Mouse (Mus musculus): ENCODE data around the gene Kctd14. TPM values are rescaled to one million over a fixed set of nuclear protein-coding genes. Genes with fewer than 3 reads are reported as not detected.
A peak's percentile ranks its signal among the peaks of the same experiment; 100 is the strongest.

Kctd14 gene
- polyA plus RNA-seq, 1 experiment: not detected

- Histone ChIP-seq H3K27ac (ENCODE audit: insufficient read depth, low read depth, low read length) (peak overlapping the region; percentile 54; the same call in 1 of the 2 replicates), H3K4me1 (ENCODE audit: control insufficient read depth, insufficient read depth, low read length) (peaks cover 9% of the 10 kb centered on the region), H3K4me3 (ENCODE audit: insufficient read depth, low read depth, low read length) (peak overlapping the region; percentile 24)
- WGBS: 7% methylated on average over 27 of the region's 27 CpGs
- TF ChIP-seq POLR2A (IDR thresholded peaks at IDR 0.05; ENCODE audit: insufficient read depth, low read depth, low read length) (no peak), CTCF (IDR thresholded peaks at IDR 0.05; ENCODE audit: insufficient read depth, low read depth, low read length) (no peak)
Measured at GRCm38 (mm10) chr7:97453141-97453921, 2.2 kb downstream of the Kctd14 start.

GRCm38 (mm10) chr7:97454795-97455194 lies 3.7 kb downstream of the Kctd14 start:
- Histone ChIP-seq H3K4me3 (ENCODE audit: insufficient read depth, low read depth, low read length) (no peak overlapping the region), H3K27ac (ENCODE audit: insufficient read depth, low read depth, low read length) (no peak overlapping the region), H3K4me1 (ENCODE audit: control insufficient read depth, insufficient read depth, low read length) (peaks cover 9% of the 10 kb centered on the region)
- WGBS: 95% methylated on average over 10 of the region's 10 CpGs
- TF ChIP-seq POLR2A (IDR thresholded peaks at IDR 0.05; ENCODE audit: insufficient read depth, low read depth, low read length): no peak
- no peak for TF ChIP-seq CTCF (IDR thresholded peaks at IDR 0.05; ENCODE audit: insufficient read depth, low read depth, low read length)

GRCm38 (mm10) chr7:97455577-97455976 lies 4.5 kb downstream of the Kctd14 start:
- TF ChIP-seq POLR2A (IDR thresholded peaks at IDR 0.05; ENCODE audit: insufficient read depth, low read depth, low read length) (no peak), CTCF (IDR thresholded peaks at IDR 0.05; ENCODE audit: insufficient read depth, low read depth, low read length) (no peak)
- no peak overlapping the region for H3K4me3 ChIP-seq (ENCODE audit: insufficient read depth, low read depth, low read length)
- peaks cover 9% of the 10 kb centered on the region for H3K4me1 ChIP-seq (ENCODE audit: control insufficient read depth, insufficient read depth, low read length)
- WGBS: 72% methylated on average over 3 of the region's 3 CpGs
- no peak overlapping the region for H3K27ac ChIP-seq (ENCODE audit: insufficient read depth, low read depth, low read length)

- 73% methylated on average over 5 of the region's 5 CpGs for WGBS
Measured at GRCm38 (mm10) chr7:97473001-97473400, 21.9 kb downstream of the Kctd14 start.

GRCm38 (mm10) chr7:97479349-97479748 lies 28.2 kb downstream of the Kctd14 start:
- H3K4me1 ChIP-seq (ENCODE audit: control insufficient read depth, insufficient read depth, low read length): peaks cover 2% of the 10 kb centered on the region; the same call in 1 of the 2 replicates
- TF ChIP-seq CTCF (IDR thresholded peaks at IDR 0.05; ENCODE audit: insufficient read depth, low read depth, low read length) (no peak), POLR2A (IDR thresholded peaks at IDR 0.05; ENCODE audit: insufficient read depth, low read depth, low read length) (no peak)
- WGBS: 44% methylated on average over 3 of the region's 3 CpGs
- no peak overlapping the region for H3K4me3 ChIP-seq (ENCODE audit: insufficient read depth, low read depth, low read length)
- no peak overlapping the region for H3K27ac ChIP-seq (ENCODE audit: insufficient read depth, low read depth, low read length)

More at GRCm38 (mm10) chr7:97473001-97473400, 21.9 kb downstream of the Kctd14 start:
- Histone ChIP-seq H3K27ac (ENCODE audit: insufficient read depth, low read depth, low read length) (no peak overlapping the region), H3K4me3 (ENCODE audit: insufficient read depth, low read depth, low read length) (no peak overlapping the region), H3K4me1 (ENCODE audit: control insufficient read depth, insufficient read depth, low read length) (no peaks in the 10 kb centered on the region)
- TF ChIP-seq POLR2A (IDR thresholded peaks at IDR 0.05; ENCODE audit: insufficient read depth, low read depth, low read length) (no peak), CTCF (IDR thresholded peaks at IDR 0.05; ENCODE audit: insufficient read depth, low read depth, low read length) (no peak)

GRCm38 (mm10) chr7:97480290-97480689 lies 29.2 kb downstream of the Kctd14 start:
- Histone ChIP-seq H3K4me3 (ENCODE audit: insufficient read depth, low read depth, low read length) (no peak overlapping the region), H3K27ac (ENCODE audit: insufficient read depth, low read depth, low read length) (no peak overlapping the region), H3K4me1 (ENCODE audit: control insufficient read depth, insufficient read depth, low read length) (peaks cover 2% of the 10 kb centered on the region; the same call in 1 of the 2 replicates)
- WGBS: 14% methylated on average over 3 of the region's 3 CpGs
- TF ChIP-seq POLR2A (IDR thresholded peaks at IDR 0.05; ENCODE audit: insufficient read depth, low read depth, low read length) (no peak), CTCF (IDR thresholded peaks at IDR 0.05; ENCODE audit: insufficient read depth, low read depth, low read length) (no peak)

GRCm38 (mm10) chr7:97480821-97481339 lies 29.8 kb downstream of the Kctd14 start, which contains the start of gene Ints4:
Ints4 (plus strand) TSS chr7:97480956.
- Histone ChIP-seq H3K4me1 (ENCODE audit: control insufficient read depth, insufficient read depth, low read length) (peaks cover 2% of the 10 kb centered on the region; the same call in 1 of the 2 replicates), H3K4me3 (ENCODE audit: insufficient read depth, low read depth, low read length) (peak within 1 kb of the TSS; percentile 79), H3K27ac (ENCODE audit: insufficient read depth, low read depth, low read length) (no peak within 1 kb of the TSS)
- under 1% methylated on average over 24 of the region's 24 CpGs for WGBS
- no peak for TF ChIP-seq CTCF (IDR thresholded peaks at IDR 0.05; ENCODE audit: insufficient read depth, low read depth, low read length)
- 0 out of 2 replicates have a peak, but pooled peaks have one; percentile 44 for TF ChIP-seq POLR2A (IDR thresholded peaks at IDR 0.05; ENCODE audit: insufficient read depth, low read depth, low read length)

GRCm38 (mm10) chr7:97483378-97483777 lies 32.3 kb downstream of the Kctd14 start:
- TF ChIP-seq POLR2A (IDR thresholded peaks at IDR 0.05; ENCODE audit: insufficient read depth, low read depth, low read length): no peak
- no peak for TF ChIP-seq CTCF (IDR thresholded peaks at IDR 0.05; ENCODE audit: insufficient read depth, low read depth, low read length)
- peaks cover 2% of the 10 kb centered on the region; the same call in 1 of the 2 replicates for H3K4me1 ChIP-seq (ENCODE audit: control insufficient read depth, insufficient read depth, low read length)
- H3K4me3 ChIP-seq (ENCODE audit: insufficient read depth, low read depth, low read length): no peak overlapping the region
- H3K27ac ChIP-seq (ENCODE audit: insufficient read depth, low read depth, low read length): no peak overlapping the region
- WGBS: 60% methylated on average over 2 of the region's 2 CpGs

- 78% methylated on average over 3 of the region's 3 CpGs for WGBS
- Histone ChIP-seq H3K4me3 (ENCODE audit: insufficient read depth, low read depth, low read length) (no peak overlapping the region), H3K4me1 (ENCODE audit: control insufficient read depth, insufficient read depth, low read length) (no peaks in the 10 kb centered on the region), H3K27ac (ENCODE audit: insufficient read depth, low read depth, low read length) (no peak overlapping the region)
- TF ChIP-seq POLR2A (IDR thresholded peaks at IDR 0.05; ENCODE audit: insufficient read depth, low read depth, low read length): no peak
- no peak for TF ChIP-seq CTCF (IDR thresholded peaks at IDR 0.05; ENCODE audit: insufficient read depth, low read depth, low read length)
Measured at GRCm38 (mm10) chr7:97491157-97491556, 40.0 kb downstream of the Kctd14 start.
